In genomic region chr10:16171251-16171650, GRCm38 (mm10) we compare ENCODE assay signal across 31 mouse cellular contexts.
DNase-seq lines count a peak whose midpoint lies in the region; ATAC-seq and TF ChIP-seq lines count a peak whose summit lies in the region.
"Had no signal": no experiment of that assay in that cellular context is flagged by ENCODE, and none has a peak within 500 bp of the region (broad histone marks: within the 10 kb centered on the region; RNA-seq: fewer than 3 reads in every experiment).

No protein-coding gene starts in this region.

- intact Hi-C loops in heart, postnatal 25 days (cut with DNase I) = no loop called here

- no peak overlapping the region for H3K4me3 ChIP-seq in lung, postnatal 0 days (ENCODE audit: low read depth, low read length)
- H3K4me3 ChIP-seq in myocyte = no peak overlapping the region
- H3K4me3 ChIP-seq: embryonic facial prominence, embryonic 13.5 days; forebrain, embryonic 15.5 days; heart, adult 2 months; heart, embryonic 13.5 days; hindbrain, embryonic 12.5 days; limb, embryonic 12.5 days; liver, embryonic 12.5 days; megakaryocyte, embryonic 14.5 days; neural tube, embryonic 12.5 days had no signal

- DNase-seq in layer of hippocampus, adult 18-20 months (ENCODE audit: low spot score in 2 of 2) = peak; percentile 3 to 48
- no peak for DNase-seq in layer of hippocampus, postnatal 36 days
- DNase-seq in lung, postnatal 0 days (ENCODE audit: low spot score) = peak; percentile 51
- no peak for DNase-seq in lung, postnatal 14 days
- DNase-seq in Muller cell, postnatal 12 days (ENCODE audit: inconsistent ontology term) = peak; percentile 4
- no peak for DNase-seq in heart, postnatal 25 days (ENCODE audit: low spot score)
- DNase-seq in B cell, adult 2 months = no peak
- DNase-seq: adrenal gland, adult 8-10 months; cerebellum, postnatal 25 days; gastrocnemius, postnatal 36 days; heart, adult 2 months; heart, postnatal 14 days; kidney, postnatal 4 days; lung, adult 2 months; lung, postnatal 36 days; midbrain, embryonic 14.5 days; retina, postnatal 1 day; right cerebral cortex, postnatal 4 days; thymus, adult 18-20 months; thymus, postnatal 36 days had no signal

- no peak overlapping the region for H3K27ac ChIP-seq in lung, postnatal 0 days (ENCODE audit: low read length)
- H3K27ac ChIP-seq: embryonic facial prominence, embryonic 13.5 days; forebrain, embryonic 15.5 days; heart, adult 2 months; heart, embryonic 13.5 days; hindbrain, embryonic 12.5 days; limb, embryonic 12.5 days; liver, embryonic 12.5 days; neural tube, embryonic 12.5 days had no signal

- H3K27me3 ChIP-seq in lung, postnatal 0 days (replicated peaks; ENCODE audit: insufficient read depth, low read length) = no peaks in the 10 kb centered on the region
- H3K27me3 ChIP-seq in myocyte (ENCODE audit: control insufficient read depth, insufficient read depth, insufficient read length) = no peaks in the 10 kb centered on the region
- H3K27me3 ChIP-seq: embryonic facial prominence, embryonic 13.5 days; forebrain, embryonic 15.5 days; heart, embryonic 13.5 days; hindbrain, embryonic 12.5 days; limb, embryonic 12.5 days; liver, embryonic 12.5 days; megakaryocyte, embryonic 14.5 days; neural tube, embryonic 12.5 days had no signal

- H3K9me3 ChIP-seq in lung, postnatal 0 days (ENCODE audit: low read length) = no peaks in the 10 kb centered on the region
- H3K9me3 ChIP-seq: embryonic facial prominence, embryonic 13.5 days; forebrain, embryonic 15.5 days; heart, embryonic 13.5 days; hindbrain, embryonic 12.5 days; limb, embryonic 12.5 days; liver, embryonic 12.5 days; megakaryocyte, embryonic 14.5 days; neural tube, embryonic 12.5 days had no signal

- no peak for TF ChIP-seq CTCF in lung, postnatal 0 days (IDR thresholded peaks at IDR 0.05)

- no peaks in the 10 kb centered on the region for H3K79me2 ChIP-seq in myocyte (ENCODE audit: control insufficient read depth, insufficient read depth)

- no peak overlapping the region for H3ac ChIP-seq in myocyte (ENCODE audit: control insufficient read depth, insufficient read length)

- no peak for TF ChIP-seq POLR2A in myocyte (IDR thresholded peaks at IDR 0.05; ENCODE audit: insufficient read length, low read depth)

- H3K36me3 ChIP-seq in lung, postnatal 0 days (ENCODE audit: insufficient read depth, low read length) = no peaks in the 10 kb centered on the region
- no peaks in the 10 kb centered on the region for H3K36me3 ChIP-seq in myocyte (ENCODE audit: control insufficient read depth, insufficient read depth)
- H3K36me3 ChIP-seq: embryonic facial prominence, embryonic 13.5 days; forebrain, embryonic 15.5 days; heart, embryonic 13.5 days; hindbrain, embryonic 12.5 days; limb, embryonic 12.5 days; liver, embryonic 12.5 days; neural tube, embryonic 12.5 days had no signal

- ATAC-seq in lung, postnatal 0 days = no peak
- ATAC-seq: CD4-positive, CD25-positive, alpha-beta regulatory T cell, adult 4 months; forebrain, embryonic 15.5 days; intestine, postnatal 0 days; liver, embryonic 12.5 days had no signal

- H3K4me2 ChIP-seq in lung, postnatal 0 days (replicated peaks; ENCODE audit: low read depth, low read length) = no peak overlapping the region
- peak overlapping the region; percentile 62 for H3K4me2 ChIP-seq in myocyte (ENCODE audit: low read depth)
- H3K4me2 ChIP-seq: embryonic facial prominence, embryonic 13.5 days; forebrain, embryonic 15.5 days; heart, embryonic 13.5 days; hindbrain, embryonic 12.5 days; limb, embryonic 12.5 days; liver, embryonic 12.5 days; neural tube, embryonic 12.5 days had no signal

- TF ChIP-seq EP300 in lung, postnatal 0 days (IDR thresholded peaks at IDR 0.05) = no peak

- WGBS in lung, postnatal 0 days = 66% methylated on average over 4 of the region's 4 CpGs

- H3K4me1 ChIP-seq in lung, postnatal 0 days (ENCODE audit: insufficient read depth, low read depth, low read length) = no peaks in the 10 kb centered on the region
- H3K4me1 ChIP-seq: embryonic facial prominence, embryonic 13.5 days; forebrain, embryonic 15.5 days; heart, embryonic 13.5 days; hindbrain, embryonic 12.5 days; limb, embryonic 12.5 days; liver, embryonic 12.5 days; megakaryocyte, embryonic 14.5 days; neural tube, embryonic 12.5 days had no signal

- no peak overlapping the region for H3K9ac ChIP-seq in lung, postnatal 0 days (replicated peaks; ENCODE audit: low read depth)
- H3K9ac ChIP-seq: embryonic facial prominence, embryonic 13.5 days; forebrain, embryonic 15.5 days; heart, embryonic 13.5 days; hindbrain, embryonic 12.5 days; limb, embryonic 12.5 days; liver, embryonic 12.5 days; neural tube, embryonic 12.5 days had no signal

TF ChIP-seq in myocyte, 11 proteins besides CTCF, POLR2A, EP300 and RAD21:
- TF ChIP-seq USF1 (IDR thresholded peaks at IDR 0.05; ENCODE audit: low read depth) (peak; percentile 96), TCF3 (IDR thresholded peaks at IDR 0.05; ENCODE audit: insufficient read length, low read depth) (no peak)

Comparison
In these comparisons a context has a peak if more than half of its experiments do, and no peak if none do; other contexts are left out.
1. DNase-seq: peak in layer of hippocampus, adult 18-20 months (2 of 2), lung, postnatal 0 days (single experiment) and Muller cell, postnatal 12 days (single experiment); none in layer of hippocampus, postnatal 36 days (0 of 2), lung, postnatal 14 days (single experiment), heart, postnatal 25 days (single experiment) and B cell, adult 2 months (0 of 2).